Mouse (Mus musculus) C2C12 (cell line): ENCODE data around the gene Usp35. TPM values are rescaled to one million over a fixed set of nuclear protein-coding genes. Genes with fewer than 3 reads are reported as not detected.
A peak's percentile ranks its signal among the peaks of the same experiment; 100 is the strongest.

Source experiments
- H3K27me3 ChIP-seq: one replicate; pipeline ENCODE4 v1.6.1; 2011; ENCODE audit not compliant: control insufficient read depth, insufficient read depth, insufficient read length
- H3K36me3 ChIP-seq: one replicate; pipeline ENCODE4 v1.6.1; 2011; ENCODE audit not compliant: control insufficient read depth, insufficient read depth
- H3K4me3 ChIP-seq: one replicate; pipeline ENCODE4 v1.5.1; 2011; ENCODE audit warnings: mild to moderate bottlenecking, control low read depth; ENCODE audit not compliant: poor library complexity, insufficient read depth, severe bottlenecking
- H3K79me2 ChIP-seq: one replicate; pipeline ENCODE4 v1.6.1; 2011; ENCODE audit not compliant: control insufficient read depth, insufficient read depth
- H3K79me3 ChIP-seq: one replicate; pipeline ENCODE4 v1.6.1; 2011; ENCODE audit warnings: low read depth, control low read depth
- H3ac ChIP-seq: one replicate; pipeline ENCODE3; 2011; ENCODE audit warnings: low read depth; ENCODE audit not compliant: control insufficient read depth, insufficient read length
- CEBPB ChIP-seq: IDR thresholded peaks from one replicate; pipeline ENCODE4 v1.6.1; 2011; ENCODE audit warnings: low read depth, mild to moderate bottlenecking, control low read depth, moderate library complexity
- CTCF ChIP-seq: IDR thresholded peaks from one replicate; pipeline ENCODE4 v1.5.1; 2011; ENCODE audit not compliant: control insufficient read depth, insufficient read depth, insufficient read length
- FOSL1 ChIP-seq: IDR thresholded peaks from one replicate; pipeline ENCODE4 v1.8.0; 2011; ENCODE audit warnings: mild to moderate bottlenecking, low read length; ENCODE audit not compliant: poor library complexity, insufficient read depth, severe bottlenecking
- MAX ChIP-seq: IDR thresholded peaks from one replicate; pipeline ENCODE4 v1.6.1; 2011; ENCODE audit warnings: mild to moderate bottlenecking, control low read depth
- MYOD1 ChIP-seq: IDR thresholded peaks from one replicate; pipeline ENCODE4 v1.6.1; 2011; ENCODE audit warnings: low read depth; ENCODE audit not compliant: control insufficient read depth, insufficient read length
- MYOG ChIP-seq: IDR thresholded peaks from one replicate; pipeline ENCODE4 v1.6.1; 2011; ENCODE audit not compliant: control insufficient read depth, insufficient read length; ENCODE audit errors: extremely low read depth
- USF1 ChIP-seq: IDR thresholded peaks from one replicate; pipeline ENCODE4 v1.6.1; 2011; ENCODE audit warnings: low read depth, mild to moderate bottlenecking, control low read depth, moderate library complexity
- polyA plus RNA-seq: library from polyadenylated mRNA; unstranded; fragments of >200 nt; fragmentation: generic; extraction: Trizol; gene quantifications from one replicate; pipeline ENCODE4 v1.2.1, GENCODE M21; 2012; ENCODE audit warnings: missing spikeins

Usp35 gene
- polyA plus RNA-seq, 1 experiment, result 1.1 TPM

- Histone ChIP-seq H3K27me3 (no peaks in the 10 kb centered on the region), H3K36me3 (no peaks in the 10 kb centered on the region), H3ac (no peak overlapping the region), H3K4me3 (no peak overlapping the region), H3K79me3 (no peaks in the 10 kb centered on the region), H3K79me2 (no peaks in the 10 kb centered on the region)
- no peak for TF ChIP-seq CTCF
- no peak for TF ChIP-seq USF1
- no peak for TF ChIP-seq MYOD1
- TF ChIP-seq CEBPB, result no peak
- no peak for TF ChIP-seq MYOG
These were observed 4.9 kb upstream of the Usp35 start for GRCm38 (mm10) chr7:97336678-97337077.

DNA sequence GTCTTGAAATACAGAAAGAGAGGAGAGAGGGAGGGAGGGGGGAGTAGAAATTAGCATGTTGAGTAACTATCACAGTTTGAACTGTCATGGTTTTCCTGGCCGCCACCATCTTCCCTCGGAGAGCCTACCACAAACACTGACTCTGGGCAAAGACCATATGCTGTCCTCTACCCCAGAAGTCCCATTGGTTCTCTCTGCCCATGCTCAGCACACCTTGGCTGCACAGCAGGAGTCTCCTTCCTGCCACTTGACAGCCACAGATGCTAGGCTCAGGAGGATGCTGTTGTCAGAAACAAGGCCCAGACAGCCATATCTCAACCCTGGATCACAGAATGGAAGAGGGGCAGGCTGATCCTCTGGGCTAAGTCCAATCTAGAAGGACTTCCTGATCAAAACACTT lies 2.6 kb upstream of the Usp35 start:
- Histone ChIP-seq H3K79me3 (no peaks in the 10 kb centered on the region), H3K4me3 (no peak overlapping the region), H3K79me2 (no peaks in the 10 kb centered on the region), H3ac (no peak overlapping the region), H3K36me3 (no peaks in the 10 kb centered on the region), H3K27me3 (no peaks in the 10 kb centered on the region)
- TF ChIP-seq MYOG (no peak), MAX (no peak), CEBPB (no peak), FOSL1 (no peak), USF1 (no peak), MYOD1 (no peak), CTCF (no peak)

DNA sequence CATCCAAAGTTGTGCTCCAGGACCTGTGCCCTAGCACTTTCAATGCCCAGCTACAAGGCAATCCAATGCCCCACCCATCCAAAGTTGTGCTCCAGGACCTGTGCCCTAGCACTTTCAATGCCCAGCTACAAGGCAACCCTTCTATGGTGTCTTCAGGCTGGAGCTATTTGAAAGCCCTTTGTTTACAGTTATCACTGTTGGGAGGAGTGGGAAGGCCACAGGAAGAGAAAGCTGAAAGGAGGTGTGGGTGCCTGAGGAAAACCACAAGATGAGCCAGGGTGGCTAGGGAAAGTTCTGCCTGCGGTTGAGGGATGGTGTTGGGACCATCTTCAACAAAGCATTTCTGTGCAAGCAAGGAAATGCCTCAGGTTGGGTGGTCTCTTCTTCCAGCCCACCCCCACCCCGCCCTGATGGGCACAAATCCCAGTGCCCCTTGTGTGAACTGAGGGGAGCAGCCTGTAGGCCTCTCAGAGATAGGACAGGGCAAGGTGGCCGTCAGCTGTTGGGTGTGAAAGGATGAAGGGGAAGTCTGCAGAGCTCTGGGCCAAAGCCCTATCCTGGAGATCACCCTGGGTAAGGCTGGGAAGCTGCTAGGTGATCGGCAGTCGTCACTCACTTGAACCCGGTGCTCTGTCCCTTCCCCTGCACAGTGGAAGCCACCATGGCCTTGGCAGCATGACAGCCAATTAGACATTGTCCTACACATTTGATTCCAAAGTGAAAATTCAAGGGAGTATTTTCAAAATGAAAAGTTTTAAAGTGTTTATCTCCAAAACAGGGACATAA lies 1.5 kb upstream of the Usp35 start:
- Histone ChIP-seq H3K79me2 (no peaks in the 10 kb centered on the region), H3K79me3 (no peaks in the 10 kb centered on the region), H3K36me3 (no peaks in the 10 kb centered on the region), H3ac (no peak overlapping the region), H3K4me3 (peak overlapping the region; percentile 49), H3K27me3 (no peaks in the 10 kb centered on the region)
- TF ChIP-seq FOSL1, result no peak

GRCm38 (mm10) chr7:97332667-97333041 lies 834 bp upstream of the Usp35 start:
- TF ChIP-seq MAX (no peak), FOSL1 (no peak), CTCF (no peak), MYOD1 (no peak), CEBPB (no peak), MYOG (no peak), USF1 (no peak)
- Histone ChIP-seq H3K79me3 (no peaks in the 10 kb centered on the region), H3K79me2 (no peaks in the 10 kb centered on the region), H3ac (peak overlapping the region; percentile 64), H3K36me3 (no peaks in the 10 kb centered on the region), H3K4me3 (peak overlapping the region; percentile 49), H3K27me3 (no peaks in the 10 kb centered on the region)

- TF ChIP-seq USF1, result no peak
- no peak for TF ChIP-seq MYOD1
- TF ChIP-seq CTCF, result no peak
- TF ChIP-seq MAX, result no peak
- TF ChIP-seq MYOG, result no peak
- TF ChIP-seq CEBPB, result no peak
- no peak for TF ChIP-seq FOSL1
- Histone ChIP-seq H3K79me3 (no peaks in the 10 kb centered on the region), H3ac (peak overlapping the region; percentile 79), H3K36me3 (no peaks in the 10 kb centered on the region), H3K27me3 (no peaks in the 10 kb centered on the region), H3K4me3 (peak overlapping the region; percentile 49), H3K79me2 (no peaks in the 10 kb centered on the region)
These were observed 732 bp downstream of the Usp35 start for GRCm38 (mm10) chr7:97330931-97331645.

DNA sequence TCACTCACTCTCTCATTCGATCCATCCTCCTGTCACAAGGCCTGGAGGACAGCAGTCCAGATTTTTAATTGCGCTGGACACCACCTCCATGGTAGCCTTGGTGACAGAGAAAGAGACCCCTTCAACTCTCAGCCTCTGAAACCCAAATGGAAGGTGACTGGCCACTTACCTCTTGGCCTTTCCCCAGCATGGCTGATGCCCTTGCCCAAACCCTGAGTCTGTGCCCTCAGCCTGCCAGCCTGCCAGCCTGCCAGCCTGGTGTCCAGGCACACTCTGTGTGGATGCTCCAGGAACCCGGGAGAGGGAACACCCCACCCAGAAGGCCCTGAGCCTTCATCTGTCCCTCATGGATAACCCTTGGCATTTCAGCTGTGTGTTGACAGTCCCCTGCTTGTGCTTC lies 2.1 kb downstream of the Usp35 start:
- H3K27me3 ChIP-seq, result no peaks in the 10 kb centered on the region
- no peaks in the 10 kb centered on the region for H3K79me2 ChIP-seq
- no peaks in the 10 kb centered on the region for H3K79me3 ChIP-seq
- no peaks in the 10 kb centered on the region for H3K36me3 ChIP-seq
- no peak overlapping the region for H3K4me3 ChIP-seq
- TF ChIP-seq MYOG (no peak), CTCF (no peak), MAX (no peak), MYOD1 (no peak), FOSL1 (no peak), USF1 (no peak), CEBPB (no peak)
- H3ac ChIP-seq, result no peak overlapping the region
